Mouse (Mus musculus) mouse embryonic stem cell (cell line): ENCODE data around the gene Olfr11.

Experiments
- in situ Hi-C, 2 experiments: fragments of 300-500 bp; cut with MboI; formaldehyde crosslinking; loops; 1 replicate in 1 of 2; 3 replicates in 1 of 2; pipeline ENCODE4 v1.14.3; 2019 to 2020; ENCODE audit warnings: low sequenced_read_pairs in 2 of 2, low pct_unique_long_range_greater_than_20kb in 1 of 2, mixed read lengths in 1 of 2; ENCODE audit not compliant: unreplicated experiment in 1 of 2

Gene Olfr11

GRCm38 (mm10) chr13:21642418-21642817 is at the start of gene Olfr11:
TSS of gene Olfr11 (minus strand) at chr13:21642518.
- in situ Hi-C loops = no loop called here

- in situ Hi-C loops = loop anchor here (25.0 kb wide), 1 partner anchor 290 kb away; no protein-coding TSS in a partner anchor
Observed at GRCm38 (mm10) chr13:21677305-21677704, 35.0 kb upstream of the Olfr11 start, which contains the start of gene Olfr1360. TSS of gene Olfr1360 (minus strand) at chr13:21677405.

GRCm38 (mm10) chr13:21663286-21663685 is 21.0 kb upstream of the Olfr11 start, which contains the start of gene Olfr1361:
TSS of gene Olfr1361 (minus strand) at chr13:21663386.
- in situ Hi-C loops = no loop called here

- in situ Hi-C loops = no loop called here
Observed at GRCm38 (mm10) chr13:21613922-21614321, 28.4 kb downstream of the Olfr11 start, which contains the start of gene Olfr1362. TSS of gene Olfr1362 (minus strand) at chr13:21614022.

GRCm38 (mm10) chr13:21591618-21592017 is 50.7 kb downstream of the Olfr11 start:
- in situ Hi-C loops = no loop called here
